Mouse (Mus musculus) adrenal gland, adult (tissue): ENCODE data around the gene Zbp1.

Experiments
- DNase-seq, 2 experiments: peaks; one replicate each; pipeline ENCODE4 v3.0.0; 2022 to 2023; ENCODE audit warnings: low spot score in 1 of 2; ENCODE audit not compliant: inconsistent age in 2 of 2

Zbp1 gene

GRCm38 (mm10) chr2:173218416-173219141 lies at the start of gene Zbp1:
Gene Zbp1 (minus strand): TSS chr2:173218923.
- peak; percentile 2 to 79 for DNase-seq

- no peak for DNase-seq
Measured at GRCm38 (mm10) chr2:173267562-173267961, 48.8 kb upstream of the Zbp1 start.

DNA sequence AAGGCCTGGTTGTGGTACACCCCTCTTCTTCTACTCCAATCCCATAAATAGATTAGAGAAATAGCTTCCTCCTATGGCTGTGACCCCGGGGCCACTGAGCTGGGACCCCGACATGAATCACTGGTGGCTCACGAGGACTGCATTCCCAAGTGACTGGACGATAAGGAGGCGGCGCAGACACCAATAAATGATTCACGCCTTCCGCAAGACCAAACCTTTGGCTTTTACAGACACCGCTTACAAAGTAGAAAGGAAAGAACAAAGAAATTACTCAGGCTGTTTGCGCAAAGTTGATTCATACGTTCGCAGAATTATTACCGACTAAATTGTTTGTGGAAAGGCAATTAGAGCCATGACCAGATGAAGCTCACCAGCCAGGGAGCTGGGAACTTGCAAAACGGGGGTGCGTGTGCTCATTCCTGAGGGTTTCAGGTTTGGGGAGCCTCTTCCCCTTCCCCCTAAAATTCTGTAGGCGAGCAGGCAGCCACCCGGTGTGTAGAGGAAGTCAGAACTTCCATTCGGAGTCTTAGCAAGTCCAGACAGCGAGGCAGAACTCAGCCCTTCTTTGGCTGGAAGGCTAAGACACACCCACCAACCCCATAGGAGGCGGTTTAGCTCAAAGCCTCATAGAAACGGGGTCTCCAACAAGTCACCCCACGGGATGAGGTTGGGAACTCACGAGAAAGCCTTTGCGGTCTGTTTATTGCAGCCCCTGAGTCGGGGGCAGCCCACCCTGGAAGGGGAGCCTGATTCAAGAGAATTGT lies 47.8 kb upstream of the Zbp1 start:
- no peak for DNase-seq

- DNase-seq: no peak
Measured at GRCm38 (mm10) chr2:173265468-173266265, 46.9 kb upstream of the Zbp1 start.

- DNase-seq: peak in 1 of 2 experiments; percentile 52
Measured at GRCm38 (mm10) chr2:173264467-173265128, 45.9 kb upstream of the Zbp1 start.

DNA sequence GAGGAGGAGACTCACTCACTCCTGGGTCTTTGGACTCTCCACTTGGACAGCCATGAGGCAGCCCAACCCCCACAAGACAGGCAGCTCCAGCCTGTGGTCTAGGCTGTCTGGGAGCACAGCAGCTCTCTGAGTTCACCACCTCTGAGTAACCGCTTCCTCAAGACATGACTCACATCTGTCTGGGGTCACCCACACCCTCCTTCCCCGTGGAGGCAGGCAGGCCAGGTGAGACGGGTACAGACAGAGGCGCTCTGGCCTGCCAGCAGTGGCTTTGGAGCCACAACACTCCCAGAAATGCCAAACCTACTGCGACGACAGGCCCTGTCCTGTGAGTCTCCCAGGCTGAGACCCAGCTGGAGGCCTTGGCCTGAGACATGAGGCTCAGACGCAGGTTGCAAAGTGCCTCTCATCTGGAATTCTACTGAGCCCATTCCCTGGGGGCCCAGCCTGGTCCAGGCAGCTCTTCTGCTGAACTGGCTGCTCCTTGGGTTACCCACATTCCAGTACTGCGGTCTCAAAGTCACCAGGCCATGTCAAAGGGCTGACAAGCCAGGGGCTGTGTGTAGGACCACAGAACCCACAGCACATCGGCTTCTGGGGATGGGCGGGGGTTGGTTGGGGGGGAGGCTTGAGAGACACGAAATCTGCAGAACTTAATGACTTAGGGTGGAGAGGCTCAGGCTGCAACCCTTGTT lies 45.1 kb upstream of the Zbp1 start:
- DNase-seq: peak; percentile 36 to 44

- DNase-seq: peak in 1 of 2 experiments; percentile 56
Measured at GRCm38 (mm10) chr2:173261497-173261896, 42.8 kb upstream of the Zbp1 start.

- no peak for DNase-seq
Measured at GRCm38 (mm10) chr2:173258459-173259091, 39.9 kb upstream of the Zbp1 start.

DNA sequence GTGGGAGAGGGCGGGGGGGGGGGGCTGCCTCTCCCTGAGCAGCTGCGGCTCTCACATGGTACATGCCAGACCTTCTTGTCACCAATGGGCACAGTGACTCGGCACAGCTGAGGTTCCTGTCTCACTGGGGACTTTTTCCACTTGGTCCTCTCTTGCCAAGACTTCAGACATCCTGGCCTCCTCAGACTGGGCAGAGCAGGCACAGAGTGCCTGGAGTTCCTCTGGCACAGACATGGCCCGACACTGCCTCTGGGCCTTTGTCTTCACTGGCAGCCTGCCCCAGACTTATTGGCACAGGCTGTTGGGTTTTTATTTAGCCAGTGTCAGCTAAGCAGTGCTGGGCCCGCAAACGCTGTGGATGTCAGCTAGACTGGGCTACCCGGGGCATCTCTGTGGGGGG lies 38.9 kb upstream of the Zbp1 start:
- DNase-seq: peak; percentile 57 to 82

- DNase-seq: no peak
Measured at GRCm38 (mm10) chr2:173256552-173256949, 37.8 kb upstream of the Zbp1 start.

- DNase-seq: no peak
Measured at GRCm38 (mm10) chr2:173255810-173256551, 37.3 kb upstream of the Zbp1 start.

DNA sequence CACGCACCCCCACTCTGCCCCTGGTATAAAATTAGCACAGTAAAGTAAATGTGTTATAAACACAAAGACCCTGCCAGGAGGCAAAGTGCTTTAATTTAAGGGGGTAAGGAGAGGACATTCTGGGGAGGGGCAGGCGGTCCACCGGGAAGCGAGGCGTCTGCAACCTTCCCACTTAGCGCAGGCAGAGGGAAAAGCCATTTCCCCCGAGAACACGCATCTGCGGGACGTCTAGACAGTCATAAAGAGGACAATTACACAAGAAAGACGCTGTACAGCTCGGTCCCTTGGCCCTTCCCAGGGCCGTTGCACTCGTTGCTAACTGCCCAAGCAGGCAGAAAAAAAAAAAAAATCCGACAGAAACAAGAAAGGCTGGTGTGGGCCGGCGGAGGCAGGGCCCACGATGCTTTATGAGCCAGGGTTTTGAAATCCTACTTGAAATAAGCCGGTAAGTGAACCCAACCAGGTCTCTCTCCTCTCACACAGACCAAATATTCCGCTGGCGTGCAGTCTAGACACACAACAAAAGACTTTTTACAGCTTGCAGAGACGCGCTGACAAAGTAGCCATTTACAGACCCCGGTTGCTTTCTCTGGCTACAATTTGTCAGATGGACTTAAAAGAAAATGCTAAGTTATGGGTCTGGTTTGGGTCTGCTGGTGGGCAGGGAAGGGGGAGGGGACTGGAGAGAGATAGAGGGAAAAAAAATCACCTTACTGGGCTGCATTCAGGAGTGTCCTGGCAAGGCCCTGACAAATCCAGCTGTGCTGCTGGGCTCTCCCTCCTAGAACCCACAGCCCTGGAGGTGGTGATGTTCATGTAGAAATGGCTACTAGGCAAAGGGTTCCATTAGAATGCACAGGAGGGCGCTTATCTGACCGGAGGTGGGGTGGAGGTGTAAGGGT lies 35.3 kb upstream of the Zbp1 start:
- no peak for DNase-seq

DNA sequence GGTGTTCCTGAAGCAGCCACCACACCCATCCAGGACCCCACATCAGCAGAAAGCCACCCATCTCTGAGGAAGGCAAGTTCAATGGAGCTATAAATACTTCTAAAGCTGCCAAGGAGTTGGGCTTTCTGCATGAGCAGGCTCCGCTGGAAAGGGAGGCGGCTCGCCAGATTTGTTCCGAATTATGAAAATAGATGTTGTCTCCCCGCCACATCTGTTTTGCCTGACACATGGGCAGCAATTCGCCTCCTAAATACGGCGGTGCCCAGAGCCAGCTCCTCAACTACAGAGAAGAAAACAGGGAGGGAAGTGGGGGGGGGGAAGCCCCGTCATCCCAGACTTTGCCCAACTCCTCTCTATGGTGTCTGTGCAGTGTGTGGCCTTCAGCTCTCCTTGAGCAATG lies 33.0 kb upstream of the Zbp1 start:
- DNase-seq: no peak

- no peak for DNase-seq
Measured at GRCm38 (mm10) chr2:173251133-173251532, 32.4 kb upstream of the Zbp1 start.

- DNase-seq: no peak
Measured at GRCm38 (mm10) chr2:173250411-173250810, 31.7 kb upstream of the Zbp1 start.

GRCm38 (mm10) chr2:173249965-173250364 lies 31.2 kb upstream of the Zbp1 start:
- DNase-seq: no peak

- DNase-seq: no peak
Measured at GRCm38 (mm10) chr2:173249386-173249785, 30.7 kb upstream of the Zbp1 start.

DNA sequence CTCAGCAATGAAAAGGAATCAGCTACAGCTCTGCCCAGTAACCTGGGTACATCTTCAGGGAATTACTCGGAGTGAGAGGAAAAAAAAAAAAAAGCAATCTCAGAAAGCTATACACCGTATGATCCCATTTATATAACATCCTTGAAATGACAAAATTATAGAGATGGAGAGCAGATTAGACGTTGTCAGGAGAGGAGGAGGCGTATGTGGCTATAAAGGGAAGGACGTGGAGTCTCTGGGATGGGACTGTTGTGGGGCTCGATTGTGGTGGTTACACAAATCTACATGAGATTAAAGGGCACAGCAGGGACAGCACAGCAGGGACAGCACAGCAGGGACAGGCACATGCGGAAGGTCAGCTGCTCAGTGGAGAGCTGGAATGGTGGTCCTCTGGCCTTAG lies 30.1 kb upstream of the Zbp1 start:
- no peak for DNase-seq
